Mouse (Mus musculus): ENCODE measurements around the gene Dnajb1. TPM values are rescaled to one million over a fixed set of nuclear protein-coding genes. Genes with fewer than 3 reads are reported as not detected.

Dnajb1 gene
- polyA plus RNA-seq, 1 experiment from 2014 or later, result 65.2 TPM

DNA sequence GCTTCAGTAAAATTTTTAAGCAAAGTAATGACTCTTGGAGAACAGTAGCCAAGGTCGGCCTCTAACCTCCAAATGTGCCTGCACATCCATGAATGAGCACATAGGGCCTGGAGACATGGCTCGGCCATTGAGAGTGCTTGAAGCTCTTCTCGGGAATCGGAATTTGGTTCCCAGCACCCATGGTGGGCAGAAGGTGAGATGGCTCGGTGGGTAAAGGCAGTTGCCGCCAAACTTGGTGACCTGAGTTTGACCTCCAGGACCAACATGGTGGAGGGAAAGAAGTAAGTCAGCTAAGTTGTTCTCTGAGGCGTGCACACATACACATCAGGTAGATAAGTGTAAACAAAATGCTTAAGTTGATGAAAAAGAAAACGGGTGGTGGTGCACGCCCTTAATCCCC, 48.0 kb downstream of the Dnajb1 start:
- Histone ChIP-seq H3K36me3 (ENCODE audit: control insufficient read depth, insufficient read depth, low read length) (0 out of 2 replicates have a peak, but pooled peaks cover 5% of the 10 kb centered on the region), H3K27me3 (ENCODE audit: control insufficient read depth, insufficient read depth, low read depth, low read length) (no peaks in the 10 kb centered on the region), H3K27ac (ENCODE audit: low read length) (no peak overlapping the region), H3K9ac (ENCODE audit: low read length) (no peak overlapping the region), H3K4me3 (ENCODE audit: low read length) (no peak overlapping the region), H3K9me3 (ENCODE audit: control insufficient read depth, low read length) (no peaks in the 10 kb centered on the region), H3K4me1 (replicated peaks; ENCODE audit: control insufficient read depth, insufficient read depth, low read length) (peaks cover 32% of the 10 kb centered on the region), H3K4me2 (ENCODE audit: low read depth, low read length) (no peak overlapping the region)
- no peak for ATAC-seq (ENCODE audit: low read depth)
- 85% methylated on average over 9 of the region's 9 CpGs for WGBS

DNA sequence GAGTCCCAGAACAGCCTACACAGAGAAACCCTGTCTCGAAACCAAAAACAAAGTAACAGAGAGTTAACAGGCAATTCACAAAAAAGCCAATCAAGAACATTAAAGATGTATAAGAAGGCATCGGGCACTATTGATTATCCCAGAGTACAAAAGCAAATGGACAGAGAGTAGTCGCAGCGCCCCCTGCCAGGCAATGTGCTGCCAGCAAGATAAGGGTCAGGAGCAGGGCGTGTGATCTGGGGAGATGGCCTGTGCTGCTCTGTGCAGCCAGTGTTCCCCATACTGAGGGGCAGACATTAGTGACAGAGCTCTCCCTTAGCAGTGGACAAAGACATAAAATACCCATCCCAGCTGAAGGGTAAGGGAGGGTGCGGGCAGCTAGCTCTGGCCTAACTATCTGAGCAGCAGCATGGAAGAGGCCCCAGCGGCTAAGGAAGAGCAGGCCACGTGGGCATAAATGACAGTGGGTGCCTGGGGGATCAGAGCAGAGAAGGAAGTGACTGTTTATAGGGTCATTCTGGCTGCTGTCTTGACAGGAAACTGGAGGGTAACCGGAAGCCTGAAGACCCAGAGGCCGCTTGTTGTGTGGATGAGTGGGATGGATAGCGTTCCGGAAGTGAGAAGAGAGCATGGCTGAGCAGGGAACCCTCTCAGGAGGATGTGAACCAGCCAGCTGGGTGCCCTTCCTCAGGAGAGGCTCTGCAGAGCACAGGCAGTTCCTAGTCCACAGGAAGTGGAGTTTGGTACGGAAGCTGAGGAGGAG, 48.7 kb downstream of the Dnajb1 start:
- H3K4me3 ChIP-seq (ENCODE audit: low read length), result no peak overlapping the region
- ATAC-seq (ENCODE audit: low read depth), result peak; percentile 12; the same call in 1 of the 2 replicates
- no peak overlapping the region for H3K9ac ChIP-seq (ENCODE audit: low read length)
- peak overlapping the region; percentile 72 for H3K27ac ChIP-seq (ENCODE audit: low read length)
- 65% methylated on average over 13 of the region's 13 CpGs for WGBS
- no peaks in the 10 kb centered on the region for H3K9me3 ChIP-seq (ENCODE audit: control insufficient read depth, low read length)
- no peaks in the 10 kb centered on the region for H3K27me3 ChIP-seq (ENCODE audit: control insufficient read depth, insufficient read depth, low read depth, low read length)
- no peak overlapping the region for H3K4me2 ChIP-seq (ENCODE audit: low read depth, low read length)
- peaks cover 38% of the 10 kb centered on the region for H3K4me1 ChIP-seq (replicated peaks; ENCODE audit: control insufficient read depth, insufficient read depth, low read length)
- 0 out of 2 replicates have a peak, but pooled peaks cover 5% of the 10 kb centered on the region for H3K36me3 ChIP-seq (ENCODE audit: control insufficient read depth, insufficient read depth, low read length)

DNA sequence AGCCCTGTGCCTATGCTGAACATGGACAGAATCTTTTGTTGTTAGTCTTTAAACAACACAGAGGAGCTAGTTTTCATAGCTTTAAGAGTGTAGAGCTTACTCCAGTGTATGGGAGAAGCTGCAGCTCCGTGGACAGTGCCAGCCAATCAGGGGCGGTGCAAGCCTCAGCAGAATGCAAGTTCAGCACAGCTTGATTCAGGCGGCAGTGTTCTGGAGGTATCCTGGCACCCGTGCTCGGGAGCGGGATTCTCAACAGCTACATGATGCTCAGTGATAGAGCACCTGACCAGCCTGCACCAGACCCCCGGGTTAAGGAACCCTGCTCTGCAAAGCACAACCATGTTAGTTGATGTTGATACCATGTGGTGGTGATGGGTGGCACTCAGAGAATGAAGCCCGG, 52.6 kb downstream of the Dnajb1 start:
- no peak overlapping the region; the same call in 1 of the 2 replicates for H3K4me3 ChIP-seq (ENCODE audit: low read length)
- H3K27ac ChIP-seq (ENCODE audit: low read length), result peak overlapping the region; percentile 21; the same call in 1 of the 2 replicates

DNA sequence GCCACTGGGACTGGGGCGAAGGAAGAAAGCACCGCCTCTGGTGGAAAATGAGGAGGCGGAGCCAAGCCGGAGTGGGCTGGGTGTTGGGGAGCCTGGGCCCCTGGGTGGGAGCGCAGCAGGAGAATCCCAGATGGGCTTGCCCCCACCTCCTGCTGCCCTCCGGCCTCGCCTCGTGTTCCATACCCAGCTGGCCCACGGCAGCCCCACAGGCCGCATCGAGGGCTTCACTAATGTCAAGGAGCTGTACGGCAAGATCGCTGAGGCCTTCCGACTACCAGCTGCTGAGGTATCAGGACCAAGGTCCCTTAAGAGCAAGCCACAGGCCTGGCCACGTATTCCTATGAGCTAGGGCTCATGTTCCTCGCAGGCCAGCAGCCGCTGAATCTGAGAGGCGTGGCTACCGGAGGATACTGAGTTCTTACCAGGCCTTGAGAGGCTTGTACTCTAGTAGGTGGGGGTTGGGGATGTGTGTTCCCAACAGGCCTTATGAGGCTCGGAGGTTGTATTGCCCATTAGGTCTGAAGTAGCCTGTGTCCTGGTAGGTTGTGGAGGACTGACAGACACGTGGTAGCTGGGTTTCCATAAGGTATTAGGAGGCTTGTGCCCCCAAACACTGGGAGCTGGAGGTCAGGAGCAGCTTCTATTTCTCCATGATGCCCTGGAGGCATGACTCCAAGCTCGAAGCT, 53.1 kb downstream of the Dnajb1 start:
- H3K4me1 ChIP-seq (replicated peaks; ENCODE audit: control insufficient read depth, insufficient read depth, low read length), result peaks cover 54% of the 10 kb centered on the region

More for the DNA sequence above, 52.6 kb downstream of the Dnajb1 start:
- Histone ChIP-seq H3K36me3 (ENCODE audit: control insufficient read depth, insufficient read depth, low read length) (peaks cover 11% of the 10 kb centered on the region), H3K4me1 (replicated peaks; ENCODE audit: control insufficient read depth, insufficient read depth, low read length) (peaks cover 48% of the 10 kb centered on the region), H3K9me3 (ENCODE audit: control insufficient read depth, low read length) (no peaks in the 10 kb centered on the region), H3K4me2 (ENCODE audit: low read depth, low read length) (peak overlapping the region; percentile 40), H3K27me3 (ENCODE audit: control insufficient read depth, insufficient read depth, low read depth, low read length) (no peaks in the 10 kb centered on the region), H3K9ac (ENCODE audit: low read length) (peak overlapping the region; percentile 64)
- 15% methylated on average over 8 of the region's 8 CpGs for WGBS
- no peak for ATAC-seq (ENCODE audit: low read depth)

More for the DNA sequence above, 53.1 kb downstream of the Dnajb1 start:
- Histone ChIP-seq H3K4me3 (ENCODE audit: low read length) (peak overlapping the region; percentile 31), H3K27me3 (ENCODE audit: control insufficient read depth, insufficient read depth, low read depth, low read length) (no peaks in the 10 kb centered on the region), H3K9ac (ENCODE audit: low read length) (peak overlapping the region; percentile 64), H3K4me2 (ENCODE audit: low read depth, low read length) (peak overlapping the region; percentile 40), H3K36me3 (ENCODE audit: control insufficient read depth, insufficient read depth, low read length) (peaks cover 11% of the 10 kb centered on the region), H3K9me3 (ENCODE audit: control insufficient read depth, low read length) (no peaks in the 10 kb centered on the region), H3K27ac (ENCODE audit: low read length) (peak overlapping the region; percentile 21)
- 21% methylated on average over 22 of the region's 22 CpGs for WGBS
- ATAC-seq (ENCODE audit: low read depth), result 0 out of 2 replicates have a peak, but pooled peaks have one; percentile 3

Other genes with a start within 250 kb of the Dnajb1 start
- 0.05 and 0.14 TPM in 2 replicates for gene Clgn, start 218.3 kb upstream of the Dnajb1 start, polyA plus RNA-seq (2015; fragmentation: Nextera tagmentation; extraction: Ambion mirVana)
- gene Scoc, start 149.8 kb upstream of the Dnajb1 start, polyA plus RNA-seq (2015; fragmentation: Nextera tagmentation; extraction: Ambion mirVana), result 114 TPM in 2 replicates
- not detected in 2 replicates for gene Olfr370, start 72.4 kb upstream of the Dnajb1 start, polyA plus RNA-seq (2015; fragmentation: Nextera tagmentation; extraction: Ambion mirVana)
- gene Ndufb7, start 41.5 kb upstream of the Dnajb1 start, polyA plus RNA-seq (2015; fragmentation: Nextera tagmentation; extraction: Ambion mirVana), result 338 and 350 TPM in 2 replicates
- 491 and 509 TPM in 2 replicates for gene Tecr, start 222 bp upstream of the Dnajb1 start, polyA plus RNA-seq (2015; fragmentation: Nextera tagmentation; extraction: Ambion mirVana)
- gene Gipc1, start 44.5 kb downstream of the Dnajb1 start, polyA plus RNA-seq (2015; fragmentation: Nextera tagmentation; extraction: Ambion mirVana), result 178 and 190 TPM in 2 replicates
- gene Ptger1, start 58.5 kb downstream of the Dnajb1 start, polyA plus RNA-seq (2015; fragmentation: Nextera tagmentation; extraction: Ambion mirVana), result 1.4 TPM in 2 replicates
- 27.2 and 31.8 TPM in 2 replicates for gene Pkn1, start 91.0 kb downstream of the Dnajb1 start, polyA plus RNA-seq (2015; fragmentation: Nextera tagmentation; extraction: Ambion mirVana)
- 150 and 158 TPM in 2 replicates for gene Ddx39, start 107.0 kb downstream of the Dnajb1 start, polyA plus RNA-seq (2015; fragmentation: Nextera tagmentation; extraction: Ambion mirVana)
- gene Adgre5, start 133.1 kb downstream of the Dnajb1 start, polyA plus RNA-seq (2015; fragmentation: Nextera tagmentation; extraction: Ambion mirVana), result 77.6 and 78.2 TPM in 2 replicates